Mouse (Mus musculus) heart, embryonic 15.5 days (tissue): ENCODE results near the gene Tnf. TPM values are rescaled to one million over a fixed set of nuclear protein-coding genes. Genes with fewer than 3 reads are reported as not detected.
A peak's percentile ranks its signal among the peaks of the same experiment; 100 is the strongest.

Experiments
- ATAC-seq: fragments of 200-750 bp; cut with Nextera tagmentation; replicated peaks from 2 replicates; pipeline ENCODE4 v1.8.0; 2017; ENCODE audit warnings: low read depth, moderate TSS enrichment; ENCODE audit not compliant: insufficient number of reproducible peaks, insufficient read depth, low FRiP score
- H3K27ac ChIP-seq: fragments of 300-500 bp; sonication (generic); 2 replicates; pipeline ENCODE4 v1.5.1; 2015; ENCODE audit warnings: mild to moderate bottlenecking, inconsistent platforms
- H3K27me3 ChIP-seq: fragments of 300-500 bp; sonication (generic); 2 replicates; pipeline ENCODE4 v1.6.1; 2015; ENCODE audit warnings: inconsistent platforms
- H3K36me3 ChIP-seq: fragments of 300-500 bp; sonication (generic); 2 replicates; pipeline ENCODE4 v1.6.1; 2015; ENCODE audit warnings: mild to moderate bottlenecking, inconsistent platforms
- H3K4me1 ChIP-seq: fragments of 300-500 bp; sonication (generic); replicated peaks from 2 replicates; pipeline ENCODE4 v1.6.1; 2015; ENCODE audit warnings: inconsistent platforms
- H3K4me2 ChIP-seq: fragments of 300-500 bp; sonication (generic); 2 replicates; pipeline ENCODE4 v1.6.1; 2015; ENCODE audit warnings: inconsistent platforms, mild to moderate bottlenecking, moderate library complexity
- H3K4me3 ChIP-seq: fragments of 300-500 bp; sonication (generic); 2 replicates; pipeline ENCODE4 v1.5.1; 2015; ENCODE audit warnings: mild to moderate bottlenecking, inconsistent platforms
- H3K9ac ChIP-seq: fragments of 300-500 bp; sonication (generic); 2 replicates; pipeline ENCODE4 v1.6.1; 2015; ENCODE audit warnings: mild to moderate bottlenecking, inconsistent platforms
- H3K9me3 ChIP-seq: fragments of 300-500 bp; sonication (generic); replicated peaks from 2 replicates; pipeline ENCODE4 v1.6.1; 2016; ENCODE audit warnings: inconsistent platforms
- WGBS: fragments of 180-500 bp; shearing (Covaris S2); methylation state at CpG from one replicate; pipeline ENCODE4 v1.1.7; 2015; ENCODE audit warnings: mixed read lengths; 5-methylcytosine and 5-hydroxymethylcytosine counted together
- polyA plus RNA-seq: library from polyadenylated mRNA; unstranded; fragments of >200 nt; fragmentation: Nextera tagmentation; extraction: Ambion mirVana; gene quantifications from 2 replicates; pipeline ENCODE4 v1.2.1, GENCODE M21; 2015

Gene Tnf
- polyA plus RNA-seq, 1 experiment from 2014 or later, result not detected

GRCm38 (mm10) chr17:35195631-35196320, 6.0 kb downstream of the Tnf start:
- Histone ChIP-seq H3K27ac (no peak overlapping the region), H3K4me1 (peaks cover 18% of the 10 kb centered on the region), H3K9me3 (no peaks in the 10 kb centered on the region), H3K36me3 (no peaks in the 10 kb centered on the region), H3K4me3 (peak overlapping the region; percentile 57), H3K4me2 (peak overlapping the region; percentile 92), H3K9ac (peak overlapping the region; percentile 56), H3K27me3 (peaks cover 64% of the 10 kb centered on the region)
- 1% methylated on average over 66 of the region's 66 CpGs for WGBS
- peak; percentile 85 for ATAC-seq

DNA sequence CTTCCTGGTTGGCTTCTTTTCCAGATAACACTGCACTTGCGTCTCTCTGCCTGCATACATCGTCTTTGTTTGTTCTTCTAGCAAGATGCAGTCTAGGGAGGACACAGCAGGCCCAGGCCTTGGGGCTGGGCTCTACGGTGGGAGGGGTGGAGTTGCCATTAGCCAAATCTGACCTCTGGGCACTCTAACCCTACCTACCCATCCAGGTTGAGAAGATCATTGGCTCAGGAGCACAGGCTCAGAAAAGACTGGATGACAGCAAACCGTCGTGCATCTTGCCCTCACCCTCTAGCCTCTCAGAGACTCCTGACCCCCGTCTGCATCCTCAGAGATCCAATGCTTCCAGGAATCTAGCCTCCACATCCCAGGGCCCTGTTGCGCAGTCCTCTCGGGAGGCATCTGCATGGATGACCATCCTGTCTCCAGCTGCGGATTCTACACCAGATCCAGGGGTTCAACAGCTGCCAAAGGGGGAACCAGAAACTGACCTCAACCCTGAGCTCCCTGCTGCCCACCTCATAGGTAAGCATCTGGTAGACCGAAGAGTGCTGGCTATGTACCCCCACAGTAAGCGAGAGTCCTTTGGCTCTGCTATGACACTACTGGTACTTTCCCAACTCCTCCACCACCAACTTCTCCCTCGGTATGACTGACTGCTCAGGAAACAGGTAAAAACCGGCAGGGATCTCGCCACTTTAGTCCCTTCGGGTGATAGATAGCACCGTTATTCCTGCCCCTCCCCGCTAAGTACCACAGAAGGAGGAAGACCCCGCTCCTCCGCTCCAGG, 6.8 kb downstream of the Tnf start:
- 0 out of 2 replicates have a peak, but pooled peaks have one; percentile 20 for ATAC-seq
- Histone ChIP-seq H3K4me3 (peak overlapping the region; percentile 57), H3K36me3 (no peaks in the 10 kb centered on the region), H3K9me3 (no peaks in the 10 kb centered on the region), H3K9ac (peak overlapping the region; percentile 56), H3K4me2 (peak overlapping the region; percentile 92), H3K27ac (no peak overlapping the region), H3K27me3 (peaks cover 57% of the 10 kb centered on the region), H3K4me1 (peaks cover 18% of the 10 kb centered on the region)
- 29% methylated on average over 19 of the region's 19 CpGs for WGBS

DNA sequence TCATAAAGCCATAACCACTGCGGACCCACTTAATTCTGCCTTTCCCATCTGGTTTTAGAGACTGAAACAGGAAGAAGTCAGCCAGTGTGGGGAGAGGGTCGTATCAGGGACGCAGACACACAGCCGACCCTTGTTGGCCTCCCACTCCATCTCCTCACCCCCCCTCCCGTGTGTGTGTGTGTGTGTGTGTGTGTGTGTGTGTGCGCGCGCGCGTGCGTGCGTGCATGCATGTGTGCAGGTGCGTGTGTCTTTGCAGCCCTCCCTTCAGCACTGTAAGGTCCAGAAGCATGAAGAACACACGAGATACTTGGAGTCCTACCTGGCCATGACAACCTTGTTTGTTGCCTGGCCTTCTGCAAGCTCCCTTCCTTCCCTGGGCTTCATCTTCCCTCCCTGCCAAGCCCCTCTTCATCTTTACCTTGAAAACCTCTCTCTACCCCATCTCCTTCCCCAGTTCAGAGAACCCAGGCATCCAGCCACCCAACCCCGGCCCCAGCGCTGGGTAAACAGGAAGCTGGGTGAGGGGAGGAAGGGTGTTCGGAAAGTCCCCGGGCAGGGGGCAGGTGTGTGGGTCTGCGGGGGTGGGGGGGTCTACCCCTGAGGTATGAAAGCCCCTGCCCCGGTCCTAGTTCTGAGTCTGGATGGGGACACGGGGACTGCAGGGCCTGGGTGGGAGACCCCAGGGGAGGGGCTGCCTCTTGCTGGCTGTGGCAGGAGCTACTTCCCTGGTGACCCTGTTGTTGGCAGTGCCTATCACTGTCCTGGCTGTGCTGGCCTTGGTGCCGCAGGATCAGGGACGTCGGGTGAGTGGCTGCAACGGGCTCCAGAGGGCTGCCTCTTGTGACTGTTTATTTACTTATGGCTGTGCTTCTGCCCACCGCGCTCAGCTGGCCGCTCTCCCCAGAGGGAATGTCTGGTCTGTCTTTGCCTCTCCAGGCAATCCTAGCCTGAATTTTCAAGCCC, 7.6 kb downstream of the Tnf start, which contains the start of gene Ltb:
Gene Ltb, plus strand, starts transcription at position 559 of the 963 bp plus-strand sequence.
- Histone ChIP-seq H3K4me1 (peaks cover 18% of the 10 kb centered on the region), H3K27me3 (peaks cover 50% of the 10 kb centered on the region), H3K36me3 (no peaks in the 10 kb centered on the region), H3K9ac (no peak within 1 kb of the TSS), H3K4me2 (peak within 1 kb of the TSS; percentile 92), H3K27ac (no peak within 1 kb of the TSS), H3K4me3 (peak within 1 kb of the TSS; percentile 57; the same call in 1 of the 2 replicates), H3K9me3 (no peaks in the 10 kb centered on the region)
- 43% methylated on average over 28 of the region's 28 CpGs for WGBS
- 0 out of 2 replicates have a peak, but pooled peaks have one; percentile 15 for ATAC-seq

DNA sequence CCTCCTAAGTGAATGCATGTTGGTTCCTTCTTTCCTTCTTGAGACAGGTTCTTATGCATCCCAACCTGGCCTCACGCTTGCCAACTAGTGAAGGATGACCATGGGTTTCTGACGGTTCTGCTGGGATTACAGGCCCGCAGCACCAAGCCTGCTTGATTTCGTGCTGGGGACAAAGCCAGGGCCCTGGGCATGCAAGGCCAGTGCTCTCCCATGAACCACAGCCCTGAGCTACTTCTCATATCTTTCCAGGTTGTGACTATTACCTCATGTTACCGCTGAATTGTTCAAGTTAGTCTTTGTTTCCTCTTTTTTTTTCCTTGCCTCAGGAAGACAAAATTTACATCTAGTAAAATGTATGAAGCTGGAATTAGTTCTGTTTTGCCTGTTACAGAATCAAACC, 8.9 kb downstream of the Tnf start:
- ATAC-seq, result no peak
- H3K27ac ChIP-seq, result no peak overlapping the region
- peaks cover 18% of the 10 kb centered on the region for H3K4me1 ChIP-seq
- peaks cover 40% of the 10 kb centered on the region for H3K27me3 ChIP-seq
- no peak overlapping the region for H3K9ac ChIP-seq
- WGBS, result 71% methylated on average over 5 of the region's 5 CpGs
- H3K36me3 ChIP-seq, result no peaks in the 10 kb centered on the region
- no peak overlapping the region for H3K4me2 ChIP-seq
- no peak overlapping the region for H3K4me3 ChIP-seq
- H3K9me3 ChIP-seq, result no peaks in the 10 kb centered on the region

- no peak for ATAC-seq
- 64% methylated on average over 2 of the region's 2 CpGs for WGBS
- Histone ChIP-seq H3K9me3 (no peaks in the 10 kb centered on the region), H3K27ac (no peak overlapping the region), H3K27me3 (peaks cover 33% of the 10 kb centered on the region), H3K4me1 (peaks cover 18% of the 10 kb centered on the region), H3K36me3 (no peaks in the 10 kb centered on the region), H3K4me2 (no peak overlapping the region), H3K4me3 (no peak overlapping the region), H3K9ac (no peak overlapping the region)
Measured at GRCm38 (mm10) chr17:35191723-35192122, 10.1 kb downstream of the Tnf start.

- H3K27ac ChIP-seq, result peak overlapping the region; percentile 37; the same call in 1 of the 2 replicates
- no peak overlapping the region for H3K4me2 ChIP-seq
- ATAC-seq, result no peak
- 48% methylated on average over 4 of the region's 4 CpGs for WGBS
- no peak overlapping the region for H3K4me3 ChIP-seq
- H3K9me3 ChIP-seq, result no peaks in the 10 kb centered on the region
- no peaks in the 10 kb centered on the region for H3K36me3 ChIP-seq
- H3K4me1 ChIP-seq, result peaks cover 8% of the 10 kb centered on the region
- no peak overlapping the region for H3K9ac ChIP-seq
- peaks cover 17% of the 10 kb centered on the region for H3K27me3 ChIP-seq
Measured at GRCm38 (mm10) chr17:35190096-35190495, 11.7 kb downstream of the Tnf start.

GRCm38 (mm10) chr17:35189186-35189585, 12.6 kb downstream of the Tnf start:
- ATAC-seq, result no peak
- H3K4me3 ChIP-seq, result no peak overlapping the region
- peaks cover 5% of the 10 kb centered on the region; the same call in 1 of the 2 replicates for H3K4me1 ChIP-seq
- no peak overlapping the region for H3K9ac ChIP-seq
- H3K36me3 ChIP-seq, result no peaks in the 10 kb centered on the region
- H3K27me3 ChIP-seq, result peaks cover 8% of the 10 kb centered on the region
- peak overlapping the region; percentile 37; the same call in 1 of the 2 replicates for H3K27ac ChIP-seq
- no peak overlapping the region for H3K4me2 ChIP-seq
- no peaks in the 10 kb centered on the region for H3K9me3 ChIP-seq
- WGBS, result 55% methylated on average over 1 of the region's 1 CpGs

GRCm38 (mm10) chr17:35187959-35188610, 13.7 kb downstream of the Tnf start, which contains the start of gene Lst1:
Gene Lst1 (minus strand): TSS chr17:35188439.
- Histone ChIP-seq H3K9ac (no peak within 1 kb of the TSS), H3K4me1 (peaks cover 5% of the 10 kb centered on the region; the same call in 1 of the 2 replicates), H3K9me3 (no peaks in the 10 kb centered on the region), H3K4me2 (no peak within 1 kb of the TSS), H3K4me3 (0 out of 2 replicates have a peak within 1 kb of the TSS, but pooled peaks have one; percentile 3), H3K27me3 (no peaks in the 10 kb centered on the region), H3K27ac (peak within 1 kb of the TSS; percentile 37; the same call in 1 of the 2 replicates), H3K36me3 (no peaks in the 10 kb centered on the region)
- WGBS, result 65% methylated on average over 7 of the region's 7 CpGs
- ATAC-seq, result no peak

DNA sequence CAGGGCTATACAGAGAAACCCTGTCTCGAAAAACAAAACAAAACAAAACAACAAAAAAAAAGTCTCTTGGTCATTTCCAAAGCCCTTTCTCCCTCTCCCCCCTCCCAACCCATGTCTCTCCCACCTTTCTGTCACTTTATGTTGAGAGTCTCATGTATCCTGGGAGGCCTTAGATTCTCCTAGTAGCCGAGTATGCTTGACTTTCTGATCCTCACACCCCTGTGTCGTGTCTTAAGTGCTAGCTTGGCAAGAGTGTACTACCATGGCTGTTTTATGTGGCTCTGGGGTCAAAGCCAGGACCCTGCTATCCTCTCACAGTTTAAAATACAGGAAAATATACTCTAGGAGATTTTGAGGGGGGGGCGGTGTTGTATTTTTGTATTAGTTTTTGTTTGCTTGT, 14.5 kb downstream of the Tnf start:
- H3K36me3 ChIP-seq, result no peaks in the 10 kb centered on the region
- H3K27ac ChIP-seq, result no peak overlapping the region
- H3K4me2 ChIP-seq, result no peak overlapping the region
- 0 out of 2 replicates have a peak overlapping the region, but pooled peaks have one; percentile 3 for H3K4me3 ChIP-seq
- no peaks in the 10 kb centered on the region for H3K27me3 ChIP-seq
- no peaks in the 10 kb centered on the region for H3K9me3 ChIP-seq
- WGBS, result 62% methylated on average over 4 of the region's 4 CpGs
- peaks cover 5% of the 10 kb centered on the region; the same call in 1 of the 2 replicates for H3K4me1 ChIP-seq
- ATAC-seq, result no peak
- H3K9ac ChIP-seq, result no peak overlapping the region

DNA sequence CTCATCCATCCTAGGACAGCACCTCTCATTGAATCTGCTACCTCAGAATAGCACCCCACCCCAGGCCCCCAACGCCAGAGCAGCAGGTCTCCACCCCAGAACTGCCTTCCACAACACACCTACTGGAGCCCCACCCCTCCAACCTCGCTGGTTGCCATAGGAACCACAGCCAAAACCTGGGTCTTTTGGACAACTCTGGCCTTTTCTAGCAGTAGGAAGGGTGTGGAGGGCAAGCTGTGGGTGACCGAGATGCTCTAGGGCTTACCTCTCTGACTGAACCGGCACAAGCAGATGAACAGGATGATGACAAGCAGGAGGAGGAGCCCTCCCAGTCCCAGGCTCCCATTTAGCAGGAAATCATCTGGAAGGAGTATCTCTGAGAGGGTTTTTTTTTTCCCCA, 15.1 kb downstream of the Tnf start:
- WGBS, result 2% methylated on average over 4 of the region's 4 CpGs
- no peak overlapping the region for H3K9ac ChIP-seq
- peak overlapping the region; percentile 64 for H3K4me2 ChIP-seq
- no peaks in the 10 kb centered on the region for H3K9me3 ChIP-seq
- H3K4me3 ChIP-seq, result peak overlapping the region; percentile 53
- peak; percentile 52 for ATAC-seq
- no peaks in the 10 kb centered on the region for H3K27me3 ChIP-seq
- peaks cover 5% of the 10 kb centered on the region; the same call in 1 of the 2 replicates for H3K4me1 ChIP-seq
- peak overlapping the region; percentile 51 for H3K27ac ChIP-seq
- H3K36me3 ChIP-seq, result no peaks in the 10 kb centered on the region
